Mouse (Mus musculus) spleen, adult 2 months (tissue): ENCODE results near the gene Pde7b. TPM values are rescaled to one million over a fixed set of nuclear protein-coding genes. Genes with fewer than 3 reads are reported as not detected.

Experiments used
- DNase-seq, 2 experiments: peaks; one replicate each; pipeline versions ENCODE4 v3.0.0 to v3.0.0-alpha.2; 2012 to 2021; ENCODE audit warnings: low spot score in 2 of 2, low read depth in 1 of 2
- H3K27ac ChIP-seq: fragments of 200-500 bp; 2 replicates; pipeline ENCODE4 v1.5.1; 2012; ENCODE audit warnings: low read length, inconsistent platforms; ENCODE audit not compliant: insufficient read depth
- H3K27me3 ChIP-seq: fragments of 200-500 bp; 2 replicates; pipeline ENCODE4 v1.6.1; 2012; ENCODE audit warnings: mild to moderate bottlenecking, moderate library complexity, low read length, inconsistent platforms; ENCODE audit not compliant: control insufficient read depth, insufficient read depth
- H3K36me3 ChIP-seq: fragments of 200-500 bp; 2 replicates; pipeline ENCODE4 v1.6.1; 2012; ENCODE audit warnings: mild to moderate bottlenecking, low read length, inconsistent platforms; ENCODE audit not compliant: control insufficient read depth, insufficient read depth
- H3K4me1 ChIP-seq: fragments of 200-500 bp; 2 replicates; pipeline ENCODE4 v1.6.1; 2011; ENCODE audit warnings: inconsistent platforms; ENCODE audit not compliant: control insufficient read depth, insufficient read depth, insufficient read length
- H3K4me3 ChIP-seq: fragments of 200-500 bp; 2 replicates; pipeline ENCODE4 v1.5.1; 2011; ENCODE audit warnings: mild to moderate bottlenecking, inconsistent platforms; ENCODE audit not compliant: insufficient read depth, insufficient read length; ENCODE audit errors: extremely low read depth
- CTCF ChIP-seq: fragments of 200-500 bp; IDR thresholded peaks from 2 replicates; pipeline ENCODE4 v1.5.1; 2011; ENCODE audit warnings: mild to moderate bottlenecking, inconsistent platforms; ENCODE audit not compliant: insufficient read depth, insufficient read length, insufficient replicate concordance; ENCODE audit errors: extremely low read depth
- POLR2A ChIP-seq: fragments of 200-500 bp; IDR thresholded peaks from 2 replicates; pipeline ENCODE4 v1.6.1; 2011; ENCODE audit warnings: low read depth, low read length, inconsistent platforms
- WGBS: fragments of 180-500 bp; shearing (Covaris S2); methylation state at CpG from one replicate; pipeline ENCODE4 v1.1.7; 2018; 5-methylcytosine and 5-hydroxymethylcytosine counted together
- polyA plus RNA-seq: library from polyadenylated mRNA; depleted of rRNA; stranded (reverse); fragments of >200 nt; gene quantifications from 2 replicates; pipeline ENCODE4 v1.2.3, GENCODE M21; 2012

The Pde7b gene
- polyA plus RNA-seq, 1 experiment: 0.69 TPM

DNA sequence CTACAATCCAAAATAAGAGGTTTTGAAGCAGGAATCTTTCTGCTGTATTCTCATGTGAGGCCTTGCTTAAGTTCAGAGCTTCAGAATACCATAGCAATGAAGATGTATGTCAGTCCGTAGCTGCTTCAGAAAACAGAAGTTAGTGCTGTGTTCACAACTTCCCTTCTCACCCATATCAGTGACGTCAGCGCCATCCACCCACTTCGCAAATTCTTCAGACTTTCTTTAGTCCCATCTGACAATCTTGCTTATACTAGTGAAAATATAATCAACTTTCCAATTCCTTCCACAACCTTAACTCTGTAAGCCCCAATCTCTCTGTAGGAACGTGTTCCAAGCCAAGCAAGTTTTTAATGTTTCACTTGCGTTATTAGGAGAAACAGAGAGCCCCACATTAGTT, 326.7 kb downstream of the Pde7b start:
- no peaks in the 10 kb centered on the region for H3K4me1 ChIP-seq
- WGBS: 13% methylated on average over 6 of the region's 6 CpGs
- H3K27ac ChIP-seq: no peak overlapping the region
- H3K4me3 ChIP-seq: no peak overlapping the region
- DNase-seq: peak; percentile 26 to 39
- H3K36me3 ChIP-seq: no peaks in the 10 kb centered on the region
- TF ChIP-seq CTCF: no peak
- TF ChIP-seq POLR2A: no peak
- H3K27me3 ChIP-seq: no peaks in the 10 kb centered on the region

DNA sequence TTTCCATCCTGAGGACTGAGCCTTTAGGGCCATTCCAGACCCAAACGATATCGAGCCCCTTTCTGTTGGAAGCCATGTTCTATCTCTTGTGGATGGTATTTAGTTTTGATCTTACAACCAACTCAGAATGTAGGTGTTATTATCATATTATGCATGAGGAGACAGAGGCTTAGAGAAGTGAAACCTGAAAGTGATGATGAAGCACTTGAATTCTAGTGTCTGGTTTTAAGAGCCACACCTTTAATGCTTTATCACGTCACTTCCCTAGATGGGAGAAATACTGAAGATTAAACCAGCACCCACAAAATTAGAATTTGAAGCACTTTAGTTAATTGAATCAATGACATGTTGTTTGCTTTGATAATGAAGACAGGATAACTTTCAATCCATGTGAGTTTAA, 329.1 kb downstream of the Pde7b start:
- TF ChIP-seq POLR2A: no peak
- TF ChIP-seq CTCF: no peak

DNA sequence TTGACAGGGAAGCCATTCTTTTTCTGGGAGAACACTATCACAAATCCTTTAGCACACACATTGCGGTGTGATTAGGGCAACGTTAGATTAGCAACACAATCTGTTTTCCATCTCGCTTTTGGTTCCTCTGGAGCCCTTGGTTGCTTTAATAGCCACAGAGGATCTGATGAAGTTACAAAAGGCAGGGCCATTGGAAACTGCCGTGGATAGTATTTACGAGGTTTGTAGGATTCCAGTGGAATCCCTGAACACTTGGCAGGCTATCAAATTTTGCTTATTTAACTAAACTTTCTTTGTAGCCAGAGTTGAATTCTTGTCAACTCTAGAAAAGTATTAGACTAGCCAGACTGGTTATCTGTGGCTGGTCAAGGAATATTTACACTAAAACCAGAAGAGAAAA, 330.1 kb downstream of the Pde7b start:
- WGBS: 91% methylated on average over 5 of the region's 5 CpGs
- no peak overlapping the region for H3K27ac ChIP-seq
- H3K4me1 ChIP-seq: no peaks in the 10 kb centered on the region
- no peak for TF ChIP-seq POLR2A
- TF ChIP-seq CTCF: no peak
- H3K4me3 ChIP-seq: no peak overlapping the region
- H3K36me3 ChIP-seq: no peaks in the 10 kb centered on the region
- no peak for DNase-seq
- H3K27me3 ChIP-seq: no peaks in the 10 kb centered on the region

More for the DNA sequence above, 329.1 kb downstream of the Pde7b start:
- no peaks in the 10 kb centered on the region for H3K36me3 ChIP-seq
- WGBS: 72% methylated on average over 3 of the region's 3 CpGs
- no peak overlapping the region for H3K4me3 ChIP-seq
- H3K4me1 ChIP-seq: no peaks in the 10 kb centered on the region
- peak in 1 of 2 experiments; percentile 31 for DNase-seq
- no peaks in the 10 kb centered on the region for H3K27me3 ChIP-seq
- no peak overlapping the region for H3K27ac ChIP-seq

DNA sequence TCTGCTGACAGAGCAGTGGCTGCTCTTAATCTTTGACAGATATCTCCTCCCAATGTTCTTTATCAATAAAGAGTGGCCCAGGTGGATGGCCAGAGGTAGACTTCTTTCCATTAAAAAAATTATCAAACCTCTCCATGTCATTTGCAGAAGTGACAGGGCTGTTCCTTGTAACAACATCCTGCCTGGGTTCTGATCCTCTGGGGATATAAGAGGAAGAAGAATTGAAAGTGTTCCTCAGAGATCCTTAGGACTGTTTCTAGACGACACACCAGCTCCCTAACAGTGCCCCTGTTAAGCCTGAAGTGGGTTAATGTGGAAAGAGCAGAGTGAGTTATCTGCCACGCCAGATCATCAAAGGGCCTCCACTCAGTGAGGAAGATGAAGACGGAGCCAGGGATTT, 334.3 kb downstream of the Pde7b start:
- no peak for TF ChIP-seq CTCF
- no peak for TF ChIP-seq POLR2A
- no peak overlapping the region for H3K27ac ChIP-seq
- 54% methylated on average over 3 of the region's 3 CpGs for WGBS
- no peaks in the 10 kb centered on the region for H3K4me1 ChIP-seq
- H3K4me3 ChIP-seq: no peak overlapping the region
- H3K27me3 ChIP-seq: no peaks in the 10 kb centered on the region
- DNase-seq: no peak
- H3K36me3 ChIP-seq: no peaks in the 10 kb centered on the region

DNA sequence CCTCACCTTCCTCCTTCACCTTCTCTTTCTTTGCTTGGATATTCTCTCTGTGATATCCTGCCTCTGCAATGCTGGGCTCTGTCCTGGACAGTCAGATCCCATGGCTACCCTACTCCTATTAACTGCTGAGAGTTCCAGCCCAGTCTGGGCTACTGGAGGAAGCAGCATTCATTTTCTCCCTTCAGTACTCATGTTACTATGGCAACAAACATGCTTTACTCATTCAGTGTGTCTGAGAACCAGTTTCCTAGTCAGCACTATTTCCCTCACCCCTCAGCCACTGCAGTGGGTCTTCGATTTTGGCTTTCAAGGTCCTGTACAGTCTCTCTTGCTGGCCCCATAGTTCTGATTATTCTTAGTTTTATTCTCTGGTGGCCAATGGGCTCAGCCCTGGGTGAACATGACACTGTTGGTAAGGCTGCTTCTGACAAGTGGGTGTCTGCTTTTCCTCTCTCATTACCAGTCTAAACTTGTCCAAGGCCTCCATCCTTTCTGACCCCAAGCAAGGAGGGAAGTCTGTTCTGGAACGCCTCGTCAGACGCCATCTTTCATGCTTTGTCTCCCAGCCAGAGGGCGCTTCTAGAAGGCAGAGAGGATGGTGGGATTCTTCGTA, 342.0 kb downstream of the Pde7b start:
- Histone ChIP-seq H3K27ac (no peak overlapping the region), H3K27me3 (no peaks in the 10 kb centered on the region), H3K36me3 (no peaks in the 10 kb centered on the region), H3K4me3 (no peak overlapping the region), H3K4me1 (no peaks in the 10 kb centered on the region)
- TF ChIP-seq CTCF (no peak), POLR2A (no peak)
- no peak for DNase-seq
- 87% methylated on average over 6 of the region's 6 CpGs for WGBS

DNA sequence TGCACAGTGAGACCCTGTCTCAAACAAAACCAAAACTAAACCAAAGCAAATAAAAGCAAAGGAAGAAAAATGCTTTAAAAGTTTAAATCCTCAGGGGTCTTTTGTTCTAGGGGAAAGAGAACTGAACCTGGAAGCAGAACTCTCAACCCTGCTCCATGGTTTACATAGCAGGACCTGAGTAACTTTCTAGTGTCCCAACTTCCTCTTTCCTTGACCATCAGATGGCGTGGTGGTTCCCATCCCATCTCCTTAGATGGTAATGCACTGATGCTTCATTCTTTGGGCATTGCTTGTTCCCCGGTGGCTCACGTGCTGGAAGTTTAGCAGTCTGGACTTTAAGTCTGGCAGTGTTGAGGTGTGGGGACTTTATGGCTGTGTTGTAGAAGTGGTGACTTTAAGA, 343.5 kb downstream of the Pde7b start:
- Histone ChIP-seq H3K27ac (no peak overlapping the region), H3K4me3 (no peak overlapping the region), H3K4me1 (no peaks in the 10 kb centered on the region), H3K36me3 (no peaks in the 10 kb centered on the region), H3K27me3 (no peaks in the 10 kb centered on the region)
- TF ChIP-seq POLR2A (no peak), CTCF (no peak)
- DNase-seq: no peak
- WGBS: 63% methylated on average over 3 of the region's 3 CpGs

DNA sequence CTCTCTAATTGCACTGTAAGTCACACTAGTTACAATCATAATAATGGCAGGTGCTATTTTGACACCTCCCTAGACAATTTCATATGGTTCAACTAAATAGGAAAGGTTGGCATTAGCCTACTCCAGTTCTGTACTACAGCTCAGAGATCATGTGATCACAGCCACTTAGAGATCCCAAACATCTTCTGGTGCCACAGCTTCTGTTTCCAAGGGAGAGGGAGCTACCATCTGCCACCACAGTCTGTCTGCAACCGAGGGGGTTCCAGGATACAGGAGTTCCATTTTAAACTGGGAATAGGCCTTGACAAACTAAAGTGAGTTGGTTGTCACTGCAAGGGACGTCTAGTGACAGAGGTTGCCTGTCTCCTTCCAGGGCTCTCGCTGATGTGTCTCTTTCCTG, 344.1 kb downstream of the Pde7b start:
- Histone ChIP-seq H3K4me1 (no peaks in the 10 kb centered on the region), H3K27ac (no peak overlapping the region), H3K36me3 (no peaks in the 10 kb centered on the region), H3K27me3 (no peaks in the 10 kb centered on the region), H3K4me3 (no peak overlapping the region)
- no peak for TF ChIP-seq CTCF
- TF ChIP-seq POLR2A: no peak
- 79% methylated on average over 3 of the region's 3 CpGs for WGBS
- DNase-seq: no peak
